Mouse (Mus musculus): ENCODE results near the gene Trim60.
"Not testable (repeated sequence)": the region's sequence is repeated elsewhere in the genome, so short reads cannot be mapped to it uniquely, and the experiment has no call there.

Trim60 gene

GRCm38 (mm10) chr8:65018423-65018822, at the start of gene Trim60, which contains the start of gene Trim61:
Gene Trim60 (minus strand): TSS chr8:65018584.
Gene Trim61 (minus strand): TSS chr8:65018523.
- no peak for DNase-seq (ENCODE audit: low read depth)

- DNase-seq (ENCODE audit: low read depth), result no peak
Observed at GRCm38 (mm10) chr8:65067694-65068472, 49.5 kb upstream of the Trim60 start.

GRCm38 (mm10) chr8:65067031-65067430, 48.6 kb upstream of the Trim60 start:
- DNase-seq (ENCODE audit: low read depth), result no peak

- no peak for DNase-seq (ENCODE audit: low read depth)
Observed at GRCm38 (mm10) chr8:65065622-65066021, 47.2 kb upstream of the Trim60 start.

GRCm38 (mm10) chr8:65064071-65064470, 45.7 kb upstream of the Trim60 start:
- DNase-seq (ENCODE audit: low read depth), result no peak

- DNase-seq (ENCODE audit: low read depth), result no peak
Observed at GRCm38 (mm10) chr8:65062195-65062594, 43.8 kb upstream of the Trim60 start.

GRCm38 (mm10) chr8:65056722-65057121, 38.3 kb upstream of the Trim60 start:
- no peak for DNase-seq (ENCODE audit: low read depth)

GRCm38 (mm10) chr8:65053968-65054367, 35.6 kb upstream of the Trim60 start:
- DNase-seq (ENCODE audit: low read depth), result no peak

GRCm38 (mm10) chr8:65053554-65053953, 35.2 kb upstream of the Trim60 start:
- DNase-seq (ENCODE audit: low read depth), result no peak

GRCm38 (mm10) chr8:65047801-65048200, 29.4 kb upstream of the Trim60 start:
- no peak for DNase-seq (ENCODE audit: low read depth)

GRCm38 (mm10) chr8:65047193-65047592, 28.8 kb upstream of the Trim60 start:
- no peak for DNase-seq (ENCODE audit: low read depth)

- no peak for DNase-seq (ENCODE audit: low read depth)
Observed at GRCm38 (mm10) chr8:65046565-65046964, 28.2 kb upstream of the Trim60 start.

GRCm38 (mm10) chr8:65037117-65037533, 18.7 kb upstream of the Trim60 start, which contains the start of gene Apela:
Gene Apela (minus strand): TSS chr8:65037336.
- no peak for DNase-seq (ENCODE audit: low read depth)

- no peak for DNase-seq (ENCODE audit: low read depth)
Observed at GRCm38 (mm10) chr8:65034136-65034535, 15.8 kb upstream of the Trim60 start.

- no peak for DNase-seq (ENCODE audit: low read depth)
Observed at GRCm38 (mm10) chr8:65033056-65033455, 14.7 kb upstream of the Trim60 start.

- no peak for DNase-seq (ENCODE audit: low read depth)
Observed at GRCm38 (mm10) chr8:65032107-65032506, 13.7 kb upstream of the Trim60 start.

- no peak for DNase-seq (ENCODE audit: low read depth)
Observed at GRCm38 (mm10) chr8:65030735-65031485, 12.5 kb upstream of the Trim60 start.

- no peak for DNase-seq (ENCODE audit: low read depth)
Observed at GRCm38 (mm10) chr8:65029776-65030175, 11.4 kb upstream of the Trim60 start.

- DNase-seq (ENCODE audit: low read depth), result no peak
Observed at GRCm38 (mm10) chr8:65028959-65029686, 10.7 kb upstream of the Trim60 start.

- no peak for DNase-seq (ENCODE audit: low read depth)
Observed at GRCm38 (mm10) chr8:65022485-65022884, 4.1 kb upstream of the Trim60 start.

GRCm38 (mm10) chr8:65007616-65008015, 10.8 kb downstream of the Trim60 start:
- DNase-seq (ENCODE audit: low read depth), result not testable (repeated sequence)

GRCm38 (mm10) chr8:64998806-64999365, 19.5 kb downstream of the Trim60 start:
- DNase-seq (ENCODE audit: low read depth), result no peak

All from c-Kit-positive CD71-positive TER-119-negative erythroid progenitor cells, embryonic 14.5 days (primary cell).